Mouse (Mus musculus) myocyte (in vitro differentiated cells): ENCODE measurements around the gene Nfia. TPM values are rescaled to one million over a fixed set of nuclear protein-coding genes. Genes with fewer than 3 reads are reported as not detected.

ENCODE experiments used
- H3K27me3 ChIP-seq: one replicate; pipeline ENCODE4 v1.6.1; 2011; ENCODE audit not compliant: control insufficient read depth, insufficient read depth, insufficient read length
- H3K36me3 ChIP-seq: one replicate; pipeline ENCODE4 v1.6.1; 2011; ENCODE audit not compliant: control insufficient read depth, insufficient read depth
- H3K4me2 ChIP-seq: one replicate; pipeline ENCODE4 v1.6.1; 2011; ENCODE audit warnings: low read depth, control low read depth
- H3K4me3 ChIP-seq: one replicate; pipeline ENCODE4 v1.5.1; 2011; ENCODE audit warnings: mild to moderate bottlenecking, control low read depth, moderate library complexity
- H3K79me2 ChIP-seq: one replicate; pipeline ENCODE4 v1.6.1; 2011; ENCODE audit not compliant: control insufficient read depth, insufficient read depth
- H3ac ChIP-seq: one replicate; pipeline ENCODE4 v1.6.1; 2011; ENCODE audit not compliant: control insufficient read depth, insufficient read length
- CEBPB ChIP-seq: IDR thresholded peaks from 2 replicates; pipeline ENCODE4 v1.6.1; 2011; ENCODE audit warnings: mild to moderate bottlenecking, moderate library complexity; ENCODE audit not compliant: poor library complexity, insufficient read depth, severe bottlenecking
- E2F4 ChIP-seq: IDR thresholded peaks from one replicate; pipeline ENCODE4 v1.6.1; 2011; ENCODE audit warnings: mild to moderate bottlenecking, control low read depth, moderate library complexity; ENCODE audit not compliant: insufficient read depth
- MAX ChIP-seq: IDR thresholded peaks from one replicate; pipeline ENCODE4 v1.6.1; 2011; ENCODE audit warnings: low read depth, mild to moderate bottlenecking, control low read depth
- MYOD1 ChIP-seq, 3 experiments: IDR thresholded peaks; one replicate each; pipeline ENCODE4 v1.6.1; 2011; ENCODE audit warnings: control low read depth in 2 of 3, low read depth in 2 of 3, mild to moderate bottlenecking in 2 of 3, moderate library complexity in 1 of 3; ENCODE audit not compliant: insufficient read length in 2 of 3, control insufficient read depth in 1 of 3
- MYOG ChIP-seq, 3 experiments: IDR thresholded peaks; one replicate each; pipeline ENCODE4 v1.6.1; 2011; ENCODE audit warnings: control low read depth in 2 of 3, low read depth in 2 of 3, mild to moderate bottlenecking in 2 of 3; ENCODE audit not compliant: insufficient read length in 2 of 3, control insufficient read depth in 1 of 3, insufficient read depth in 1 of 3
- POLR2A ChIP-seq: IDR thresholded peaks from one replicate; pipeline ENCODE4 v1.6.1; 2011; ENCODE audit warnings: low read depth, mild to moderate bottlenecking, control low read depth, moderate library complexity; ENCODE audit not compliant: insufficient read length
- POLR2AphosphoS2 ChIP-seq: IDR thresholded peaks from one replicate; pipeline ENCODE4 v1.6.1; 2011; ENCODE audit warnings: low read depth, control low read depth; ENCODE audit not compliant: insufficient read length
- REST ChIP-seq: IDR thresholded peaks from one replicate; pipeline ENCODE4 v1.6.1; 2011; ENCODE audit warnings: mild to moderate bottlenecking, control low read depth, moderate library complexity; ENCODE audit not compliant: insufficient read depth, insufficient read length
- SRF ChIP-seq: IDR thresholded peaks from one replicate; pipeline ENCODE4 v1.6.1; 2011; ENCODE audit warnings: low read depth; ENCODE audit not compliant: control insufficient read depth, insufficient read length
- TCF12 ChIP-seq: IDR thresholded peaks from one replicate; pipeline ENCODE4 v1.6.1; 2011; ENCODE audit warnings: mild to moderate bottlenecking, control low read depth; ENCODE audit not compliant: poor library complexity, insufficient read depth, severe bottlenecking
- TCF3 ChIP-seq: IDR thresholded peaks from one replicate; pipeline ENCODE4 v1.6.1; 2011; ENCODE audit warnings: low read depth, control low read depth; ENCODE audit not compliant: insufficient read length
- USF1 ChIP-seq: IDR thresholded peaks from one replicate; pipeline ENCODE4 v1.6.1; 2011; ENCODE audit warnings: low read depth, mild to moderate bottlenecking, control low read depth, moderate library complexity
- polyA plus RNA-seq: library from polyadenylated mRNA; unstranded; fragments of >200 nt; fragmentation: generic; extraction: Trizol; gene quantifications from one replicate; pipeline ENCODE4 v1.2.1, GENCODE M21; 2012; ENCODE audit warnings: missing spikeins

Gene Nfia
- polyA plus RNA-seq, 1 experiment, result 0.25 TPM

DNA sequence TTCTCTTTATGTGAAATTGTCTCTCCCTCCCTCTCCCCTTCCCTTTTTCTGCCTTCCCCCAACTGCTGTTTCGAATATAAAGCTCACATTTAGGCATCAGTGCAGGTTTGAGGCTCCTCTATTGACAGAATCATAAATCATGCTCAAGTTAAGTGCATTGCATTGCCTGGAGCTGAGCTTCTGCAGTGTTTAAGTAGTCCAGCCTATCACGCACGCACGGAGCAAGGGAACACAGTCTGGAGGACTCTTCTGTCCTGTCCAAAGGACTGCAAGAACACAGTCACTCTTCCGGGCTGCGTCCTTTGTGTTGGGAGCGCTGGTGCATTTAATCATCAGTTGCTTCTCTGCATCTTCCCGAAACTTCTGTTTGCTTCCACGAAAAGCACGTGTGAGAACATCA lies 278.2 kb downstream of the Nfia start:
- Histone ChIP-seq H3K4me2 (no peak overlapping the region), H3ac (no peak overlapping the region), H3K27me3 (no peaks in the 10 kb centered on the region), H3K36me3 (no peaks in the 10 kb centered on the region), H3K4me3 (no peak overlapping the region), H3K79me2 (no peaks in the 10 kb centered on the region)
- TF ChIP-seq E2F4, result no peak
- TF ChIP-seq REST, result no peak
- no peak for TF ChIP-seq MAX
- TF ChIP-seq TCF12, result no peak
- TF ChIP-seq CEBPB, result no peak
- TF ChIP-seq SRF, result no peak
- no peak for TF ChIP-seq TCF3
- TF ChIP-seq POLR2A, result no peak
- no peak for TF ChIP-seq MYOD1 (IDR thresholded peaks at IDR 0.05; ENCODE audit: control insufficient read depth in 1 of 3, insufficient read length in 2 of 3, low read depth in 2 of 3)

DNA sequence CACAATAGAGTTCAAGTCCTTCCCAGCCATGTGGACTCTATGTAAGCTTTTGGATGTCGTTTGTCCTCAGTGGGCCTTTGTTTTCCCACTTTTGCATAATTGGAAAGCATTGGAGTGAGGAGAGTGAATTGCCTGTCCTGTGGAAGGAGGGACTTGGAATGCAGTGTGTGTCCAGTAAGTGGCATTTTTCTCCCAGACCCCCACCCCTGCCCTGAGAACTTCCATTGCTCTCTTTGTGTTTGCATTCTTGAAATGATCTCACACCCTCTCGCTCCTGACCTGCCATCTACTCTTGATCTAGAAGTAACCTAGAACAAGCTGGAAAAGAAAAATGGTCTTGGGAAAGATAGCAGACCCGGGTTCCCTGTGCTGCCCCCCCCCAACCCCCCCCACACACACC lies 278.8 kb downstream of the Nfia start:
- H3K4me2 ChIP-seq, result no peak overlapping the region
- no peaks in the 10 kb centered on the region for H3K27me3 ChIP-seq
- no peaks in the 10 kb centered on the region for H3K79me2 ChIP-seq
- no peaks in the 10 kb centered on the region for H3K36me3 ChIP-seq
- no peak for TF ChIP-seq MYOD1 (IDR thresholded peaks at IDR 0.05; ENCODE audit: control insufficient read depth in 1 of 3, insufficient read length in 2 of 3, low read depth in 2 of 3)
- TF ChIP-seq REST, result no peak
- no peak for TF ChIP-seq TCF12
- no peak for TF ChIP-seq TCF3
- TF ChIP-seq CEBPB, result no peak
- no peak for TF ChIP-seq MAX
- no peak for TF ChIP-seq POLR2AphosphoS2
- TF ChIP-seq POLR2A, result no peak
- no peak for TF ChIP-seq E2F4
- H3ac ChIP-seq, result no peak overlapping the region
- no peak overlapping the region for H3K4me3 ChIP-seq

DNA sequence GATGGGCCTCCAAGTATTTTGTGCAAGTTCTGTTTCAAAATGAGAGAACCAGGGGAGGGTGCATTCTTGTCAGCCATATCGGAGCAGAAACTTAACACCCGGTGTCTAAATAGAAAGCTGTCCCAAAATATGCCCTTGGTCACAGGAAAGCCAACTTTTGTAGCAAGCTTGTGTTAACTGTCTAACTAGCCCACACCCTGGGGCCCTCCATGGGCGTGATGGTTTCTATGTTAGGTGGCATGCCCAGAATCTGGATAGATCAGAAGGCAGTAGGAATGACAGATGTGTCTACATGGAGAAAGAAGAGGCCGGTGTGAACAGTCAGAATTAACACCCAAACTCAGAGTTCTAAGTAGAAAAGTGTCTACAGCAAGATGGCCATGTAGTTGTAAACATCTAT lies 282.5 kb downstream of the Nfia start:
- Histone ChIP-seq H3K79me2 (no peaks in the 10 kb centered on the region), H3K36me3 (no peaks in the 10 kb centered on the region), H3K4me2 (no peak overlapping the region), H3K4me3 (no peak overlapping the region), H3K27me3 (no peaks in the 10 kb centered on the region), H3ac (no peak overlapping the region)
- TF ChIP-seq CEBPB, result no peak
- TF ChIP-seq MYOD1 (IDR thresholded peaks at IDR 0.05; ENCODE audit: control insufficient read depth in 1 of 3, insufficient read length in 2 of 3, low read depth in 2 of 3), result no peak
- no peak for TF ChIP-seq USF1
- TF ChIP-seq POLR2AphosphoS2, result no peak
- TF ChIP-seq MAX, result no peak
- TF ChIP-seq REST, result no peak
- TF ChIP-seq TCF3, result no peak
- no peak for TF ChIP-seq TCF12
- TF ChIP-seq E2F4, result no peak
- TF ChIP-seq MYOG (IDR thresholded peaks at IDR 0.05; ENCODE audit: control insufficient read depth in 1 of 3, insufficient read depth in 1 of 3, insufficient read length in 2 of 3, low read depth in 2 of 3), result no peak
- no peak for TF ChIP-seq POLR2A
- TF ChIP-seq SRF, result no peak

DNA sequence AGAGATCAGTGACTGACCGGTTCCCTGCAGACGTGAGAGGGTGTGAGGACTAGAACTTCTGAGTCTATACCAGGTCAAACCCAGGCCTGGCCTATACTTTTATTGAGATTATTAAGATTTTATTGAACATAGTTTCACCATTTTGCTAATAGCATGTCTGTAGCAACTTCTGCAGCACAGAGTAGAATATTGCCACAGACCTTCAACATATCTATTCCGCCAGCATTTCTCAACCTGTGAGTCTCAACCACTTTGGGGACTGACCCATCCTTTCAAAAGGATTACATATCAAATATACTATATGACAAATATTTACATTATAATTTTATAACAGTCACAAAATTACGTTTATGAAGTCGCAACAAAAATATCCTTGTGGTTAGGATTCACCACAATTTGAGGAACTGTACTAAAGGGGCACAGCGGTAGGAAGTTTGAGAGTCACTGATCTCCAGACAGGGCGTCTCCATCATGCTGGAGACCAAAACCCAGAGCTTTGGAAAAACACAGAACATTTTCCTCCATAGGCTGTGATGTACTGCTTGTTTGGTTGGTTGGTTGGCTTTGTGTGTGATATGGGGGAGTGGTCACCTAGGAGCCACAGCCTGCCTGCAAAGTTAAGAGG lies 284.0 kb downstream of the Nfia start:
- Histone ChIP-seq H3K79me2 (no peaks in the 10 kb centered on the region), H3K4me2 (no peak overlapping the region), H3K4me3 (no peak overlapping the region), H3K27me3 (no peaks in the 10 kb centered on the region), H3K36me3 (no peaks in the 10 kb centered on the region), H3ac (no peak overlapping the region)
- no peak for TF ChIP-seq TCF12
- TF ChIP-seq MYOD1 (IDR thresholded peaks at IDR 0.05; ENCODE audit: control insufficient read depth in 1 of 3, insufficient read length in 2 of 3, low read depth in 2 of 3), result no peak
- TF ChIP-seq MAX, result no peak
- no peak for TF ChIP-seq CEBPB
- no peak for TF ChIP-seq POLR2AphosphoS2
- no peak for TF ChIP-seq E2F4
- TF ChIP-seq USF1, result no peak
- TF ChIP-seq POLR2A, result no peak
- no peak for TF ChIP-seq REST
- TF ChIP-seq SRF, result no peak
- TF ChIP-seq MYOG (IDR thresholded peaks at IDR 0.05; ENCODE audit: control insufficient read depth in 1 of 3, insufficient read depth in 1 of 3, insufficient read length in 2 of 3, low read depth in 2 of 3), result no peak
- no peak for TF ChIP-seq TCF3

DNA sequence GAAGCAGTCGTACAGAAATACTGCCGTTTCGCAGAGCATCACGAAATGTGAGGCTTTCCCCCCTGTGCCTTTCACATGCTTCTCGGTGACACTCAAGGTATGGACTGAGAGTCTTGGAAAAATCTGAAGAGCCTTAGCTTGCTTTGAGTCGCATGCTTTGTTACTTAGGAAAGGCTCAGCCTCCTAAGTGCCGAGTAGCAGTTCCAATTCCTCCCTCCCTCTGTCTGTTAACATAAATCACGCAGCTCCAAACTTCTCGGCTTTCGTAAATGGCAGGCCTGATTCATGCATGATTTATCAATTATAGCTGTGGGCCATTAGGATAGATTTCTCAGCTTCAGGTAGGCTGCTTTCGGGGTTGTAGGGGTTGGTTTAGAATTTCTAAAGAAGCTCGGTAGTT lies 284.7 kb downstream of the Nfia start:
- Histone ChIP-seq H3K79me2 (no peaks in the 10 kb centered on the region), H3ac (no peak overlapping the region), H3K36me3 (no peaks in the 10 kb centered on the region), H3K4me3 (no peak overlapping the region), H3K27me3 (no peaks in the 10 kb centered on the region), H3K4me2 (no peak overlapping the region)
- TF ChIP-seq MYOD1 (IDR thresholded peaks at IDR 0.05; ENCODE audit: control insufficient read depth in 1 of 3, insufficient read length in 2 of 3, low read depth in 2 of 3), result no peak
